Mouse (Mus musculus): ENCODE measurements around the gene Cxxc4.

GRCm38 (mm10) chr3:134302681-134303491 is 66.6 kb downstream of the Cxxc4 start:
- TF ChIP-seq GATA1 (IDR thresholded peaks at IDR 0.05; ENCODE audit: borderline replicate concordance, low read length) (no peak), FLI1 (IDR thresholded peaks at IDR 0.05; ENCODE audit: low read length) (no peak)

Measured in megakaryocyte, embryonic 14.5 days (primary cell).